Mouse (Mus musculus): ENCODE data around the gene Olfr1160.
"Not testable (repeated sequence)": the region's sequence is repeated elsewhere in the genome, so short reads cannot be mapped to it uniquely, and the experiment has no call there.

The Olfr1160 gene

DNA sequence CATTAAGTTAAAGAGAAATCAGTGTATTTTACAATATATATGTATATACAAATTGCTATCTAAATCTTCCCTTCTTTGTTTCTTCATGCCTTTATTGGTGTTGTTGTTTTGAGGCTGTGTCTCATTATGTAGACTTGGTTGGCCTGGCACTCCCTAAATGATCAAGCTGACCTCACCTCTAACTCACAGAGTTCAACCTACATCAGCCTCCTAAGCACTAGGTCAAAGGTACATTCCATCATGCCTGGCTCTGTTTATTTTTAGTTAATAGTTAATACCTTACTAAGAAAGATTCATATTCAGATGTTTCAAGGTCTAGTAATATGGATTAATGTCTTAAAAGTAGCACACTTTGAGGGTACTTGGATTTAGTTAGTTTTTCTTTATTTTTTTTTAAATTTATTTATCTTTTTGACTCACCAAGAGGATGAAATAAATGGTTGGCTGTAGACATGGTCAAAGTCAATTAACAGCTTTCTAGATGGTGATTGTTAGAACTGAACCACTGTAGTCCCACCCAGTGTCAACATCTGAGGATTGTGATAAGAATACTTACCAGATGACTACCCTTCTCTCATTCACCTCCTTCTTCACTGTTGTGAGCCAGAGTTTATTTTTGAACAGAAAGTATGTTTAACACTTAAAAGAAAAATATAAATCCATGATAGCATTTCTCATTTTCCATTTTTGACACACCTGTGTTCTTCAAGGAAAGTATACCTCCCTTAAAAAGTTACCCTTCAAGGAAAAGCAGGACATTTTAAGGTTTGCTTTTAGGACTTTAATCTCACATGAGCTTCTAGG, at the start of gene Olfr1160:
Gene Olfr1160 (minus strand): TSS at position 754 of the 804 bp plus-strand sequence.
- in situ Hi-C loops (cut with MboI, MseI): no loop called here

DNA sequence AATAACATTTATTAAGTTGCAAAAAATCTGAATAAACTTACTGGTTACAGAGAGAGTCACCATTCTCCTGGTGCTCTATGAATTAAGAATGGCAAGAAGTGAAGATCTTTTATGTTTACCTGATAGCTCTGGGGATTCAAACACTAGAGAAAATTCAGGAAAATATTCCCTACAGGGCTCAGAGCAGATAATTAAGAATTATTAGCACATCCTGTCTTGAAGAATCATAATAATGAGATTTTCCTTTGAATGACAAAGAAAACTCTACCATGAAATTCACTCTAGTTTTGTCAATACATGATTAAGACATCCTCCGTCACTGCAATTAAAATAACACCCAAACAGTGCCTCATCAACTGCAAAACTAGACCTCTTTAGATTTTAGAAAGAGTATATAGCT, 43.0 kb upstream of the Olfr1160 start, which contains the start of gene Olfr1162:
Gene Olfr1162 (minus strand): TSS at position 101 of the 400 bp plus-strand sequence.
- in situ Hi-C loops (cut with MboI, MseI): no loop called here

DNA sequence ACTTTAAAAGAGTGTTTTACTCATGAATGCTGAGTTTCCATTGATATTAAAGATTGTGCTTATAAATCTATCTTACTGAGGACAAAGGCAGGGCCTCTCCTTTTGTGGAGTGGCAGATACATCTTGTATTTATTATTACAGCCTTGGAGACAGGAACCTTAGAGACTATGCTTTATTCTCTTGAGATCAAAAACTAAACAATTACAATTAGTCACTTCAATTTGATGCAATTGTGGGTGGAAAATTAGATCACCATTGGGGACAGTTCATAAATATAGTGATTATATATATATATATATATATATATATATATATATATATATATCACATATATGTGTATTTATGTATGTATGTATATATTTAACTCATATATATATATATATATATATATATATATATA, 29.5 kb upstream of the Olfr1160 start, which contains the start of gene Olfr73:
Gene Olfr73 (minus strand): TSS at position 101 of the 400 bp plus-strand sequence.
- in situ Hi-C loops (cut with MboI, MseI): no loop called here

DNA sequence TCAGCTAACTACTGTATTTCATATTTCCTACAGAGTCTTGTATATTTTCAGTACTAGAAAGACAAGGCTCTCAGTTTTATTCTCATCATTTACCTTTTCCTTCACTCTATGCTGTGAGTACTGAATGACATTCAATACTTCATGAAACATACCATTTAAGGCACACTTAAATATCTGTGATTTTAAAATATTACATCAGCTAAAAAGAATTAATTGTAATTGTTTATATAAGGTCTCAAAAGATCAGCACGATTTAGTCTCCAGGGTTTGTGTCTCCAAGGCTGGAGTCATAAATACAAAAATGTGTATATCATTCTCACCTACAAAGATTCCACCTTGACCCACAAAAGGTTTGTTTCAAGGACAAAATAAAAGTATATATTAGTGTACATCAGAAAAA, 14.4 kb upstream of the Olfr1160 start, which contains the start of gene Olfr1161:
Gene Olfr1161 (plus strand): TSS at position 301 of the 400 bp plus-strand sequence.
- in situ Hi-C loops (cut with MboI, MseI): not testable (repeated sequence)

DNA sequence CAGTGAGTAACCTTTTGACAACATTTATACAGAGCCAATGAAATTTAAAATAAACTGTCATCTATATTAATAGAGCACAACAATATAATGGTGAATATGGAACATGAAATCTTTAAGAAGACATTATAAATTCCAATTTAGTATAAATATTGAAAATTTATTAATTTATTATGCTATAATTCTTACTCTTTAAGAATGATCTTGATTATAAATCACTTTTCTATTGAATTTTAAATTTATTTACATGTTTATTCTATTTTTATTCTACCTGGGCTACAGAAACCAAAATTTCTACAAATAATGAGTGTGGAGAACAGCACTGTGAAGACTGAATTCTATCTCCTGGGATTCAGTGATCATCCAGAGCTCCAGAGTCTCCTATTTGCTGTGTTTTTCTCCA, 18.3 kb downstream of the Olfr1160 start, which contains the start of gene Olfr1158:
Gene Olfr1158 (plus strand): TSS at position 301 of the 400 bp plus-strand sequence.
- in situ Hi-C loops (cut with MboI, MseI): loop anchor here (10.0 kb wide), 2 partner anchors 1405 to 1505 kb away; partner anchors contain the start of gene Olfr228

DNA sequence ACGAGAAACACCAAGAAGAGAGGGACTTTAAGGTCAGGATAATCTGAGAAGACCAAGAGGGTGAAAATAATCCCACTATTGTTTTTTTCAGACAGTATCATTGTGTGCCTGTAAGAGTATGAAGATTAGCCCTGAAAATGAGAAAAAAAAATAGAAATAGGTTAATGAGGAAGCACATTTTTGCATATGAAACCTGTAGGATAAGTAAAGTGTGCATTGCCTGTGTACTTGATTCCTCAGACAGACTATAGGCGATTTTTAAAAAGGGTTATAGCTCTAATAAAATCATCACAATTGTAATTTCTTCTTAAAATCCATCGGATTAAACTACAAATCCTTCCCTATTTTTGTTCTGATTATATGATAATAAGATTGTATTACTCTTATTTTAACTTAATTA, 33.5 kb downstream of the Olfr1160 start, which contains the start of gene Olfr74:
Gene Olfr74 (minus strand): TSS at position 101 of the 400 bp plus-strand sequence.
- in situ Hi-C loops (cut with MboI, MseI): no loop called here

GRCm38 (mm10) chr2:87968199-87968598, 39.9 kb downstream of the Olfr1160 start, which contains the start of gene Olfr1157:
Olfr1157 (minus strand) TSS chr2:87968299.
- in situ Hi-C loops (cut with MboI, MseI): no loop called here

GRCm38 (mm10) chr2:87953000-87953399, 55.1 kb downstream of the Olfr1160 start, which contains the start of gene Olfr1156:
Olfr1156 (minus strand) TSS chr2:87953100.
- in situ Hi-C loops (cut with MboI, MseI): no loop called here
